Mouse (Mus musculus): ENCODE results near the gene Samd13.

- no peak for TF ChIP-seq CTCF (IDR thresholded peaks at IDR 0.05; ENCODE audit: borderline replicate concordance, control insufficient read depth, extremely low read depth, insufficient read depth, low read length, poor library complexity)
- no peak for TF ChIP-seq POLR2A (IDR thresholded peaks at IDR 0.05; ENCODE audit: control insufficient read depth, extremely low read depth, insufficient read depth, low read length, poor library complexity)
These were observed 88.5 kb downstream of the Samd13 start for GRCm38 (mm10) chr3:146596864-146597263.
